Mouse (Mus musculus) G1E (cell line): ENCODE results near the gene Mapkapk3. TPM values are rescaled to one million over a fixed set of nuclear protein-coding genes. Genes with fewer than 3 reads are reported as not detected.

Experiments used
- ATAC-seq: 2 replicates; pipeline ENCODE4 v1.8.0; 2016; ENCODE audit warnings: mild to moderate bottlenecking; ENCODE audit not compliant: insufficient number of reproducible peaks, poor library complexity, low FRiP score, severe bottlenecking; ENCODE audit errors: extremely low read depth
- DNase-seq: peaks from one replicate; pipeline ENCODE4 v3.0.0; 2012; ENCODE audit warnings: low spot score
- H3K27me3 ChIP-seq: 2 replicates; pipeline ENCODE4 v1.6.1; 2012; ENCODE audit warnings: mild to moderate bottlenecking, low read length, inconsistent platforms; ENCODE audit not compliant: insufficient read depth
- H3K36me3 ChIP-seq: replicated peaks from 2 replicates; pipeline ENCODE3; 2012; ENCODE audit warnings: mild to moderate bottlenecking, inconsistent platforms
- H3K4me1 ChIP-seq: 2 replicates; pipeline ENCODE4 v1.6.1; 2012; ENCODE audit warnings: low read depth, low read length, inconsistent platforms, mixed read lengths; ENCODE audit not compliant: insufficient read depth
- H3K4me3 ChIP-seq: 2 replicates; pipeline ENCODE4 v1.5.1; 2012; ENCODE audit warnings: low read depth, mild to moderate bottlenecking, inconsistent platforms, low read length, moderate library complexity, mixed read lengths
- H3K9me3 ChIP-seq: replicated peaks from 2 replicates; pipeline ENCODE4 v1.6.1; 2012; ENCODE audit warnings: inconsistent platforms
- CTCF ChIP-seq: IDR thresholded peaks from 2 replicates; pipeline ENCODE4 v1.5.1; 2012; ENCODE audit warnings: low read depth, low read length, inconsistent platforms, mixed read lengths
- GATA1 ChIP-seq: IDR thresholded peaks from 2 replicates; pipeline ENCODE4 v1.6.1; 2012; ENCODE audit warnings: borderline replicate concordance, low read length, inconsistent platforms, mixed read lengths
- GATA2 ChIP-seq: IDR thresholded peaks from 2 replicates; pipeline ENCODE4 v1.6.1; 2012; ENCODE audit warnings: low read depth, low read length, inconsistent platforms, borderline replicate concordance
- POLR2AphosphoS5 ChIP-seq: IDR thresholded peaks from 2 replicates; pipeline ENCODE4 v1.6.1; 2012; ENCODE audit warnings: low read depth, low read length, inconsistent platforms; ENCODE audit not compliant: insufficient replicate concordance
- TAL1 ChIP-seq: conservative IDR thresholded peaks from 2 replicates; pipeline ENCODE4 v1.6.1; 2012; ENCODE audit warnings: low read depth, low read length, inconsistent platforms, mixed read lengths
- polyA plus RNA-seq: library from polyadenylated mRNA; stranded (reverse); fragments of >175 nt; gene quantifications from 2 replicates; pipeline ENCODE4 v1.2.3, GENCODE M21; 2012
- total RNA-seq, 2 experiments: library from RNA; stranded (forward) in 1 of 2; stranded (reverse) in 1 of 2; fragments of 200-1000 nt in 1 of 2; fragments of >200 nt in 1 of 2; fragmentation: Nextera tagmentation in 1 of 2; gene quantifications; 2 replicates each; pipeline ENCODE4 v1.2.3; 2014 to 2017

Mapkapk3 gene
- total and polyA plus RNA-seq, 3 experiments, result 41.5 to 99.8 (median 60.1) TPM

DNA sequence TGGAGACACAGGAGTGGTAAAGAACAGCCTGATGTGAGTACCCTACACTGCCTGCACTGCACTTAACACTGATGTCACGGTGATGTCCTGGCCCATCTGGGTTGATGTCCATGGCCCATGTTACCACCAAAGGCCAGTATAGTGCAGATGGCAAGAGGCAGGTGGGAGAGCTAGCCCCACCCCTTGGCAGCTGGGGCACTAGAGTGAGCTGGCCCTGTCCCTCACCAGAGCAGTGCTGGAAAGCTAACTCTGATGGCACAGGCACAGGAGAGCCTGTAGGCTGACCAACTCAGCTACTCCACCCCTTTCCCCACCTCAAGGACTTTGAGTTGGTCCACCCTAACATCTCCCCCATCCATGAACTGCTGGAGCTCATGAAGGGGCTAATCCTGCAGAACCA lies 65.1 kb downstream of the Mapkapk3 start:
- peaks cover 3% of the 10 kb centered on the region for H3K27me3 ChIP-seq
- no peak for ATAC-seq

More for the DNA sequence above, 65.1 kb downstream of the Mapkapk3 start:
- no peaks in the 10 kb centered on the region for H3K4me1 ChIP-seq
- no peak for TF ChIP-seq GATA2
- TF ChIP-seq POLR2AphosphoS5, result no peak
- TF ChIP-seq GATA1, result no peak
- no peak for TF ChIP-seq CTCF
- TF ChIP-seq TAL1, result no peak
- DNase-seq, result no peak
- no peak overlapping the region for H3K4me3 ChIP-seq
- no peaks in the 10 kb centered on the region for H3K9me3 ChIP-seq
- no peaks in the 10 kb centered on the region for H3K36me3 ChIP-seq

Other genes with a start within 250 kb of the Mapkapk3 start
- not detected in 2 replicates for gene Dock3, start 58.0 kb downstream of the Mapkapk3 start, total RNA-seq (2014; fragmentation: Nextera tagmentation)
- 0.33 and 0.46 TPM in 2 replicates for gene Dock3, start 58.0 kb downstream of the Mapkapk3 start, total RNA-seq (2017)
- not detected in 2 replicates for gene Dock3, start 58.0 kb downstream of the Mapkapk3 start, polyA plus RNA-seq
- 106 TPM in 2 replicates for gene Cish, start 6.1 kb upstream of the Mapkapk3 start, total RNA-seq (2014; fragmentation: Nextera tagmentation)
- 22.1 and 24.7 TPM in 2 replicates for gene Cish, start 6.1 kb upstream of the Mapkapk3 start, total RNA-seq (2017)
- gene Cish, start 6.1 kb upstream of the Mapkapk3 start, polyA plus RNA-seq, result 151 and 158 TPM in 2 replicates
- gene Hemk1, start 48.5 kb upstream of the Mapkapk3 start, total RNA-seq (2014; fragmentation: Nextera tagmentation), result 29.6 and 42.6 TPM in 2 replicates
- gene Hemk1, start 48.5 kb upstream of the Mapkapk3 start, total RNA-seq (2017), result 35.6 and 48.6 TPM in 2 replicates
- 9.4 and 11.0 TPM in 2 replicates for gene Hemk1, start 48.5 kb upstream of the Mapkapk3 start, polyA plus RNA-seq
- gene 6430571L13Rik, start 50.7 kb upstream of the Mapkapk3 start, total RNA-seq (2014; fragmentation: Nextera tagmentation), result 1.3 TPM in 1 of 2 replicates, not detected in the other
- gene 6430571L13Rik, start 50.7 kb upstream of the Mapkapk3 start, total RNA-seq (2017), result 0.64 and 0.76 TPM in 2 replicates
- 0.29 and 0.46 TPM in 2 replicates for gene 6430571L13Rik, start 50.7 kb upstream of the Mapkapk3 start, polyA plus RNA-seq
- not detected in 2 replicates for gene Cacna2d2, start 109.7 kb upstream of the Mapkapk3 start, total RNA-seq (2014; fragmentation: Nextera tagmentation)
- gene Cacna2d2, start 109.7 kb upstream of the Mapkapk3 start, total RNA-seq (2017), result 0.05 and 0.06 TPM in 2 replicates
- 0.09 TPM in 1 of 2 replicates, not detected in the other for gene Cacna2d2, start 109.7 kb upstream of the Mapkapk3 start, polyA plus RNA-seq
- 20.5 and 22.1 TPM in 2 replicates for gene Tmem115, start 244.1 kb upstream of the Mapkapk3 start, total RNA-seq (2014; fragmentation: Nextera tagmentation)
- 16.6 and 18.0 TPM in 2 replicates for gene Tmem115, start 244.1 kb upstream of the Mapkapk3 start, total RNA-seq (2017)
- gene Tmem115, start 244.1 kb upstream of the Mapkapk3 start, polyA plus RNA-seq, result 23.2 and 27.1 TPM in 2 replicates